Mouse (Mus musculus): ENCODE data around the gene Aplnr.

The Aplnr gene

DNA sequence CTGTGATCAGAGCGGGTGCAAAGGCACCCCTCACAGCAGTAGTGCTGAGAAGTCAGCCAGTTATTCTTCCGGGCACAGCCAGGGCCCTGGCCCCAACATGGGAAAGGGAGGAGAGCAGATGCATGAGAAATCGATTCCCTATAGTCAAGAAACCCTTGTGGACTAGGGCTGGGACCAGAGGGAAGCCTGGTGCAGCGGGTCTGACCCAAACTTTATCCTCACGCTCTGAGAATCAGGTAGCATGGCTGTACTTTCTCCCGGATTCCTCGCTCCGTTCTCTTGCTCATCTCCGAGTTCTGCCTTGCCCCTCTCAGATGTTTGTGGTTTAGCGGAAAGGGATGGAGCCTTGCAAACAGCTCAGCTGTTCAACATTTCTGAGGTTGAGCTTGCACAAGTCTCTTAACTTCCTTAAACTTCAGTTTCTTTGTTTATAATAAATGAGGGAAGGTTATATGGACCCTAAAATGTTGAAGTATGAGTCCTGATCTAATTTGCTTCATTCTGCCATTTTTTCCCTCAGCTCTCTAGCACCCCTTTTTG, 1.6 kb downstream of the Aplnr start:
- no peak for DNase-seq (ENCODE audit: low read depth)

DNA sequence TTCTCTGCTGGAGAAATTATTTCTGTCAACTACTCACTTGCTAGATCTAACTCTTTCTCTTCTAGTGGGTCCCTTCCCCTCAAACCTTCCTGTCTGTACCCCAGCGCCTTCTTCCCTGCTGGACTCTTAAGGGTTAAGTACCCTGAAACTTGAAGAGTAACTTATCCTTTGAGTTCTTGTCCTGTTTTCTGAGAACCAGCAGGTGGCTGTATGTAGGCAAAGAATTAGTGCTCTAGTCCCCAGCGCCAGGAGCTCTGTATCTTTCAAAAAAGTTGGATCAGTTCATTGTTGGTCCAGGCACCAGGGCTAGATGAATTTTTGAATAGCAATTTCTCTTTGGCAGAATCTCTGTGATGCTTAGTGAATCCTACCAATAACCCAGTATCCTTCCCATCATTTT, 2.1 kb downstream of the Aplnr start:
- DNase-seq (ENCODE audit: low read depth), result no peak

DNA sequence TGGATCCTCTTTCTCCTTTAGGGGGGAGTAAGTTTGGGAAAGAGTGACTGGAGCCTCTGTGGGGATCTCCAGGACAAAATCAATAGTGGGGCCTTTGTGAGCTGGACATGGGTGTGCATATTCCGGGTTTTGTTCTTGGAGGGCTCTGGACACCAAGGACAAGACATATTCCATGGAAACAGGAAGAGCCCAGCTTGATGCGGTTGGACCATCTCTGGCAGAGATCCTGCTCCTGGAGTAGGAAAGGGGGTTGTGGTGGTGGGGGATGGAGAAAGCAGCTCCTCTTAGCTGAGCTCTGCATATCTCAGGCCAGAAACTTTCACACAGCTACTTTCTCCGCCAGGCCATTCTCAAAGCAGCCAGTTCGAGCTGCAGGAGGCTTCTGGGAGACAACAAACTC, 3.4 kb downstream of the Aplnr start:
- DNase-seq (ENCODE audit: low read depth), result no peak

DNA sequence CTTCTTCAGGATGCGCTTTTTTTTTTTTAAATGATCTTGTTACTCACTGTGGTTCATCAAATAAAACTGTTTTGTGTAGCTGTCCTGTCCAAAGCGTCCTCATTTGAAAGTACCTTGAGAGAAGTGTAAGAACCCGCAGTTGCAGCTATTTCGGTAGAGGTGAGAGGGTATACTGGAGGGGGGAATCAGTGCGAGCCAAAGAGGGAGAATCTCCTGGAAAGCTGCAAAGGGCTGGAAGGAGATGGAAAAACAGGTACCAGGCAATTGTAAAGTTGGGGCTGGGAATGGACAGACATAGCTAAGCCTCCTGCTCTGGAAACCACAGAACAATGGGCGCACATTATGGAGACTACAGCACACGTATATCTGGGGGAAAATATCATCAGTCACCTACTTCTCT, 3.8 kb downstream of the Aplnr start:
- DNase-seq (ENCODE audit: low read depth), result no peak

DNA sequence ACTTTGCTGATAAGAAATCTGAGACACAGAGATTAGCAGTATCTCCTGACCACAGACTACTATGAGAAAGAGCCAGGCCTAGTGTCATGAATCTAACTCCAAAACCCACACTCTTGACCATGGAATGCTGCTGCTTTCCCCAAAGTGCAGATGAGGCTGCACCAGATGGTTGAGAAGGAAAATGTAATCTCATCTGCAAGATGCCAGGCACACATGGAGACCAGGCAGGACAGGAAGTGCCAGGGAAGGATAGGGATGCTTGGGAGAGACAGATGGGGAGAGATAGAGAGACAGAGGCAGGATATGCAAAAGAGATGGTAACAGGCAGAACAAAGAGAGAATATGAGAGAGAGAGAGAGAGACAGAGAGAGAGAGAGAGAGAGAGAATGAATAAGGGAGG, 4.8 kb downstream of the Aplnr start:
- DNase-seq (ENCODE audit: low read depth), result no peak

DNA sequence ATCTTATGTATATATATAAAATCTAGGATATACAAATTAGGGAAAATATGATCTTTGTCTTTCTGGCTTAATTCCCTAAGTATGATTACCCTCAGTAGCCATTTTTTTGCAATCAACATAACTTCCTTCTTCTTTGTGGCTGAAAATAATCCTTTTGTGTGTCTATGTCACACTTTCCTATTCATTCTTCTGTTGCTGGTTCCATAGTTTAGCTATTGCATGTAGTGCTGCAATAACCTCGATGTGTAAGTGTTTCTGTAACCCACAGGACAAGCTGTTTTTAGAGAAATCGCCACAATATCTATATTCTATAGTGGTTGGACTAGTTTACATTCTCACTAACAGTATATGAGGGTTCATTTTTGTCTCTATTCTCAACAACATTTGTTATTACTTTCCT, 8.9 kb downstream of the Aplnr start:
- DNase-seq (ENCODE audit: low read depth), result no peak

DNA sequence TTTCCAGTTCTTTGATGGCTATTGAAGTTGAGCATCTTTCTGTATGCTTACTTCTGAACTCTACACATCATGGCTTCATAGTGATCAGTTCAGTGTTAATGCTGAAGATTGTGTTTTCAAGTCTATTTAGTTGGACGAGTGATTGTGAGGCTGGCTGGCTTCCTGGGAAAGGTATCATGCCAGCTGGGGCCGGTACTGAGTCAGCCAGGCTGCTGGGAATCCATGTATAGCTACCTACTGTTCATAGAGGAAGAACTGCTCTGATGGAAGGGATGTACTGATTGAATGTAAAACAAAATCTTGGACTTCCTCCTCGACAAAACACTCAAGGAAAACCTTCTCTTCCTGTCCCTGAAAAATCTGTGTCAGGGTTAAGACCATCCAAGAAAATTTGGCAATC, 9.3 kb downstream of the Aplnr start:
- no peak for DNase-seq (ENCODE audit: low read depth)

DNA sequence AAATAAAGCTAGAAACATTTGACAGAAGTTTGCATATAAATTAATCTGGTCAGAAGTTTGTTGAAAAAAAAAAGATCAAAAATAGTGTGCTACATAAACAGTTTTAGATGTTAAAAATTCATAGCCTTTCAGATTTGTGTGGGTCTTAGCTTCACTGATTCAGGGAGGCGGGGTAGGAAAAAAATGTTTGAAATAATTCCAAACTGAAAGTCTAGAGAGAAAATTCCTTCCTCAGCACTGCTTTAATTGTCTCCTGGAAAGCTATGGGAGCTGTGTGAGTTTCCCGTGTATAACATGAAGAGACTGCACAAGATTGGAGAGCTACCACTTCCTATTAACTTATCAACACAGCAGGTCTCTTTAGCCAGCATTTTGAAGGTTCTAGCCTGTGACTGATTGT, 11.5 kb downstream of the Aplnr start:
- DNase-seq (ENCODE audit: low read depth), result no peak

DNA sequence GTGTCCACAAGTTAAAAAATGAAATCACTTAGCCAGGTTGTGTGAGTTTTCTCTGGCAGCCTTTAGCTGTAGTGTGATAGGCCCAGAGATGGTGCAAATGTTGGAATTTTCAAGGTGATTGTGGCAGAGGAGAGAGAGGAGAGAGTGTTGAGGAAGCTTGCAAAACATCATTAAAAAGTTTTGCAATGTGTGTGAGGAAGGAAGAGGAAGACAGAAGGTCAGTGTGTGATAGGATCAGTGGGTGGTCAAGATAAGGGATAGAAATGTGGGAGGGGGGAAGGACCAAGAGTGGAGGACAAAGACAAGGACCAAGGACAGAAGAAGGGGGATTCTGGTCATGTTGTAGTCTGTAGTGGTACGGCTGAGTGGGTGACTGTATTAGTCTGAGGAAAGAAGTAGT, 14.3 kb downstream of the Aplnr start:
- peak; percentile 46 for DNase-seq (ENCODE audit: low read depth)

DNA sequence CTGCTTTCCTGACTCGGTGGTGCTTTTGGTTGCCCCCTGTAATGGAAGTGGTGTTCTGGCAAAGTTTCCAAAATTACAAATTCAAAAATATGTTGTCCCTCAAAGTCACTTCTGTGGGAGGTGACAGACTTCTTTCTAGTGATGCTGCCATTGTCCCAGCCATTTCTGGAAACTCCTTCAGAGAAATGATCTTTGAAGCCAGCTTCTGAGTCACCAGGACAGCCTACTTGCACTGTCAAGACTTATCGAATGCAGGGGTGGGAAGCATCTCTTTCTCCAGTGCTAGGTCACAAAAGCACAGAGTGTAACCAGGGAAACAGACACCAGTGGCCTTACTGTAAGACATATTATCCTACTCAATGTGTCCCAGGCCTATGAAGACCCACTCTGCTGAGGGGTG, 15.2 kb downstream of the Aplnr start:
- DNase-seq (ENCODE audit: low read depth), result no peak

DNA sequence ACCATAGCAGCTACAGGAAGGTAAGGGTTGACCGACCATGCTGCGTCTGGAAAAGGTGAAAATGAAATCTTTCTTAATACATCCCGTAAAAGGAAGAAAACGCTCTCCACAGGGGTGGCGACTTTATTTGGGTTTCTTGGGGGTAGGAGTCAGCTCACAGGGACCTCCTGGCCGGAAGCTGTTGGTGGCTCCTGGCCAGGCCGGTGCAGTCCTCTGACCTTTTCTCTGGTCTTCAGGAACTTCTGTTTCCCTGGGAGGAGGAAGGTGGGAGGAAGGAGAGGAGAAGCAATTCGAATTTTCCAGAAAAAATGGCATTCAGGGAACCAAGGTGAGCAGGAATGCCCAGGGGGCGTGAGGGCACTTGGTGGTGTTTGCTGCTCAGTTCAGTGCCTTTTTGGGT, 19.3 kb downstream of the Aplnr start:
- no peak for DNase-seq (ENCODE audit: low read depth)

DNA sequence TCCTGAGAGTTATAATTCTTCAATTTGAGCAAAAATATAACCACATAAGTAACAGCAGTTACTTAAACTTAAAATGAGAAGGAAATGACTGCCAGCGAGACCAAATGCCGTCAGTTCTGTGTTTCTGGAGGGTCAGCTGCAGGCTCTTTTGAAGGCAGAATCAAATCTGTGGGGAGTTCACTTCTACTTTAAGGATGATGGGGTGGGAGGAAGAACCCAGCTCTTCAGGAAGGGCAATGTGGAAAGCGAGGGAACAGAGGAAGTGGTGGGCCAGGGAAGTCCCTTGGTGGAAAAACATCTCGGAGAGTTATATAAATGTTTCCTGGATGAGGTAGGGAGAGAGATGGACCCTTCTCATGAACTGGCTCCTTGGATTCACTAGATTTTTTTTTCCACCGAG, 20.1 kb downstream of the Aplnr start:
- DNase-seq (ENCODE audit: low read depth), result no peak

DNA sequence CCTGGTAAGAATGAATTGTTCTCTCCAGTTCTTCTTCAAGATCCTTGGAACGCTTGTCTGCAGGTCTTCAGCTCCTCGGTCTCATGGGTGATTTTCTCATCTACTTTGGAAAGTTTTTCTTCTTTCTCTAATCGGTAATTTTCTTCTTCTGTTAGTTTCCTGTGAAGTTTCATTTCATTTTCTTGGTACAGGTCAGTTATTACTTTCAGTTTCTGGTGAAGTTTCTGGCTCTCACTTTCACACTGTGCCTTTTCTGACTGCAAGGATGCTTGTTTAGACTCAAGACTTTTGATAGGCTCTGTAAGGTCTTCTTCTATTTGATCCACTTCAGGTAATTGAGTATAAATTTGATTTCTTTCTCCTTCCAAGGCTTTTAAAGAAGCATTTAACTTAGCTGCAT, 21.4 kb downstream of the Aplnr start:
- no peak for DNase-seq (ENCODE audit: low read depth)

DNA sequence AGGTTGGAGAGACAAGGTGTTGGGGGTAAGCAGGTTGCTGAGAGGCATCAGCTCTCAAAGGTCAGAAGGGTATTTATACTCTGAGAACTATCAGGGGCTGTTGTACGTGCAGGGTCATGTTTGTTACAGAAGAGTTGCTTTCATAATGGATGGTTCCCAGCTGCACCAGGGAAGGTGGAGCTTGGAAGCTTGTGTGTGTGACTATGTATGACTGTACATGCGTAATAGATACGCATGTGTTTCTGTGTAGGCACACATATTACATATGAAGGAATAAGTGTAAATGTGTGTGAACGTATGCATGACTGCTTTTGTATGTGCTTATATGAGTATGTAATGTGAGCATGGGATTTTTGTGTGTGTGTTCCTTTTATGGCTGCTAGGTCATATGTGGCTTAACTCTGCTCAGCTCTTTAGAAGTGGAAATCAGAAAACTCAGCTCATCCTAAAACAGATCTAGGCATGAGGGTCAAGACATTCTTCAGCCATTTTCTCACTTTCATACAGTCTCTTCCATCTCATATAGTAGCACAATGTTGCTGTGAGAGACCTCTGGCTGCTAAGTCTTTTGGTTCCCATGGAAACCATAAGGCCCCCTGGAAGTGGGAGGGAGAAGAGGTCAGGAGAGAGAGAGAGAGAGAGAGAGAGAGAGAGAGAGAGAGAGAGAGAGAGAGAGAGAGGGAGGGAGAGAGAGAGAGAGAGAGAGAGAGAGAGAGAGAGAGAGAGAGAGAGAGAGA, 25.0 kb downstream of the Aplnr start:
- no peak for DNase-seq (ENCODE audit: low read depth)

DNA sequence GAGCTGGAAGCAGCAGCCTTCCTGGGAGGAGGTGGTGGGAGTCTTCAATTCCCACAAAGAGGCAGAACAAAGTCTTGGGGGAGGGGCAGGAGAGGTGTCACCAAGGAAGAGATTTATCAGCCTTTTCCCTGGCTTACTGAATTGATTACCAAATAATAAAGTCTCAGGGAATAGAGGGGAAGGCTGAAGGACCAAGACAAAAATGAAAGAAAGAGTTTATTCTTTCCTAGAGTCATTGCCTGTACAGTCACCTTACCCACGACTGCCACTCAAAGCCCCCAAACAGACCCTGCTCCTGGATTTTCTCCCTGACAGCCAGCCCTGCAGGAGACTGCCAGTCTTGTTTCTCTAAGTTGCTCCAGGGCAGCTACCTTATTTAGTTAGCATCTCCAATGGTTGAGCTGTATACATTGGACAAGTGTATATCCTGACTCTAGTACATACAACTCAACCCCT, 25.6 kb downstream of the Aplnr start:
- DNase-seq (ENCODE audit: low read depth), result no peak

DNA sequence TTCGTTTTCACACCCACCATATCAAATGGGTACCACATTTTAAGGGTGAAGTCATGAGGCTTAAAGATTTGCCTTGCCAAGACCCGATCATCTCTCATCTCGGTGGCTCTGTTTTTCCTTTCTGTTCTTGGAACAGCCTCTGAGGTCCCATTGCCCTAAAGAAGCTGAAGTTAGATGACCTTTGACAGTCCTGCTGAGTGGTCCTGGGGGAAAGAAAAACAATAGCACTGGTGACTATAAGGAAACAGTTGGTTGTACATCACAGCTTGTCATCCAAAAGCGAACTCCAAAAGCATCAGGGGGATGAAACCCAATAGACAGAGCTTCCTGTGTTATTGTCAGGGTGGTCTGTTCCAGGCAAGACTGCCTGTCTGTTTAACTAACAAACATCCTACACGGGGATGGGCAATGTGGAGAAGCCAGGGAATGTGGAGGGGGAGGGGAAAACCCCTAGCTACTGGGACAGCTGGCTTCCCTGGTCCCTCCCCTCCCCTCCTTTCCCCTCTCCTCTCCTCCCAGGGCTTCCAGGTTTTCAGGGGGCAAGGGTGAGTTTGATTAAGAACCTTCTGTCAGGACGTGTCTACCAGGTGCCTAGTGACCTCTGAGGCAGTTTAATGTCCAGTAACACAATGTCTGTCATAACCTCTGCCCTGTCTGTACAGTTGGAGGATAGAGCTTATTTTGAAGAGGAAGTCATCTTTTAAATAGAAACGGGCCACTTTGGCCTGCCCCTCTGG, 27.5 kb downstream of the Aplnr start:
- no peak for DNase-seq (ENCODE audit: low read depth)

DNA sequence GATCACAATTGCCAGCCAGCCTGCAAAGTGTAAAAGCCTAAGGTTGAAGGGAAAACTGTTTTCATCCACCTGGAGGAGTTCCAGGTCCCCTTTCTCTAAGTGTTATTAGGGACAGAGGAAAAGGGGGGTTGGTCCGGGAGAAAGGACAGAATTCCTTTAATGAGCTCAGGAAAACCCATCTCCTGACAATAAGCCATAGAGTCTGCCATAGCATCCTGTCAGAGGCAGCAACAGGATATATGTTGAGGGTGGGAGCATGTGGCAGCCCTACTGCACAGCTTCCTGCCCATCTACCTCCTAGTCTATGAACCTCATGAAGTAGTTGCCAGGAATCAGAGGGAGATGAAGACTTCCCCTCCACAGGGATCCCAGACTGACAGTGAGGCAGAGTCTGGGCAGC, 31.6 kb downstream of the Aplnr start:
- DNase-seq (ENCODE audit: low read depth), result no peak

DNA sequence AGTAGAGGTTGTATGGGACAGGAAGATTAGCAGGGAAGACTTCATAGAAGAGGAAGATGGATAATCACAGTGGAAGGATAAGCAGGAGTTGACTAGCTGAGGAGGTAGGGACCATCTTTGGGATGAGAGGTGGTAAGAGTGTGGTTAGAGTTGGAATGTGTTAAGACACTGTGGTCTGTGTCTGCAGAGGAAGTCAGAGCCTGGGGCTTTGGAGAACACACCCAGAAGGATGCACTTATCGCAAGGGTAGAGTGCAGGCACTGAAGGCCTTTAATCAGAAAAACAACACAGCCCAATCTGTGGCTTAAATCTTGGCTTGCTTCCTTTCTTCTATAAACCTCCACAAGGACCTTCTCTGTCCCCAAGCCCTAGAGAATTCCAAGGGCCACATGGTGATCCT, 32.3 kb downstream of the Aplnr start:
- DNase-seq (ENCODE audit: low read depth), result no peak

DNA sequence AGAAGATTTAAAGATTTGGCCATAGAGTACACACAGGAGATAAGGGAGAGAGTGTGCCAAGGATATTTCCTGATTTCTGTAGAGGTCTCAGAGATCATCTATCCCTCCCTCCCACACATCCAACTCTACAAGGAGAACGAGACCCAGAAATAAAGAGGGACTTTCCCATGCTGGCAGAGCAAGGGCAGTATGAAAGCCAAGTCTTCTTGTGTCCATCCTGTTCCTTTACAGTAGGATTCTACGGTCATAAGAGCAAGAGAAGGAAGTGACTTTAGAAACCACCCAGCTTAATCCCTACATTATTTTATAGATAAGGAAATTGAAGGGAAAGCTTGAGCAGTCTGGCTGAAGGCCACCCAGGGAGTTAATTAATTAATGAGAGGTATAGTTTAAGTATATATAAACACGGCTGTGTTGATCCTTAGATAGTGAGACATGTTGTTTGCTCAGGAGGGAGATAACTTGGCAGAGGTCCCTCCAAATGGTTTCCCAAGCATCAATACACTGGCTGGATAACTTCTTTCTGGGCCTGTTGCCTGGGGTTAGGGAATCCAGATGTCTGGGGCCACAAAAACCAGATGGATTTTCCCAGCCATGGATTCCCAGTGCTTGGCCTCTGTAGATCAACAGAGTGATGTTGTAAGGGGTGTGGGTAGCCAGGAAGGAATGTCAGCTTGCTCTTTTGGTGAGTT, 36.2 kb downstream of the Aplnr start:
- DNase-seq (ENCODE audit: low read depth), result no peak

DNA sequence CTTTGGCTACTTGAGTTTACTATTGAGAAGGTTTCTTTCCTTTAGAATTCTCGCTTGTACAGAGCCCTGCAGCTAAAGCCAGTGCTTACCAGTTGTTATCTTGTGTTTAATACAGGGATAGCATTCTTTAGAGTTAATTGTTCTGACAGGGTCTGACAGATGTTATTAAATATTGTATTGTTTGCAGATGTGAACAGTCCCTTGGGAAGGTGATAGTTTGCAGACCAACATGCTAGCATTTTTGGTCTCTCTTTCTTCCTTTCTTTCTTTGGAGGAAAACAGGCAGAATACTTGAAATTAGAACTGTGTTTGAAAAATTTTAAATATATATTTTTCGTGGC, 36.7 kb downstream of the Aplnr start:
- no peak for DNase-seq (ENCODE audit: low read depth)

DNA sequence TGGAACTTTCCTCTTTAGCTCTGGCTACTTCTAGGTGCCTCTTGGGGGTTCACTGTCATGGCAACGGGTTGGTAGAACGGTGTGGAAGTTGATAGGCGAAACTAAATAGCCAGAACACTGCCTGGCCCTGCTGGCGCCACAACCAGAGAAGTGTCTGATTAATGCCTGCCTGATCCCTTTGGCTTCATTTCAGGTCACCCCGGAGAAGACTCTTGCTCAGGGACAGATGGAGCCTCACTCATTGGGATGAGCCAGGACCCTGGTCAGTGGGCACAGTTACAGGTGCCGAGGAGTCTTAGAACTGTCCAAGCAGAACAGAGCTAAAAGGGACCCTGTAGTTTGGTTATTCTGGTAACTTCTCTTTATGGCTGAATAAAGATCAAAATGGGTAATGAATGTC, 37.5 kb downstream of the Aplnr start:
- DNase-seq (ENCODE audit: low read depth), result no peak

DNA sequence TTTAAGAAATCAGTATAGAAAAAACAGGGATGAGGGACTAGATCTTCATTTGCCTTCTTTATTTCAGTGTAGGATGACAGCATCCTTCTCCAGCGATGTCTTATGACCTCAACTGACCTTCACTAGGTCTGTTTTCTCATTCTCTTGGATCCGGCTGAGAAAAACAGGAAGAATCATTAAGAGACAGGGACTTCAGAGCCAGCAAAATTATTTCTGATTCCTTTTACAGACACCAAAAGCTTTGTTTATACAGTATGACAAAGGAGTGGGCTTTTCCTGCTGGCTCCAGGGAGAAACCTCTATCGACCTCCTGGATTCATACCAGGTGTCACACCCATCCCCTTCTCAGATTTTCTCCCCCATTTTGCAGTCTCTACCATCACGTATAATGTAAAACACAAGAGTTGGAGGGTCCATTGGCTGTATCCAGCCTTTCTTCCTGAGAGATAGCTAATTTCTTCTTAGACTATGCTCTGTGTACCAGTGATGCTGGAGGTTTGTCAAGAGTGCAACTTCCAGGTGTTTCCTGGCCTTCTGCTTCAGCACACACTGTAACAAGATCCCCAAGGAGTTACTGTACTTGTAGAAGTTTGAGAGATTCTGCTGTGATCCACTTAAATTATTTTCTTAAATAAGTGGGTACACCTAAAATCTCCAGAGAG, 42.2 kb downstream of the Aplnr start:
- no peak for DNase-seq (ENCODE audit: low read depth)
